Mouse (Mus musculus): ENCODE results near the gene Foxq1. TPM values are rescaled to one million over a fixed set of nuclear protein-coding genes. Genes with fewer than 3 reads are reported as not detected.

Foxq1 gene
- not detected in 2 replicates for total RNA-seq (2017)

DNA sequence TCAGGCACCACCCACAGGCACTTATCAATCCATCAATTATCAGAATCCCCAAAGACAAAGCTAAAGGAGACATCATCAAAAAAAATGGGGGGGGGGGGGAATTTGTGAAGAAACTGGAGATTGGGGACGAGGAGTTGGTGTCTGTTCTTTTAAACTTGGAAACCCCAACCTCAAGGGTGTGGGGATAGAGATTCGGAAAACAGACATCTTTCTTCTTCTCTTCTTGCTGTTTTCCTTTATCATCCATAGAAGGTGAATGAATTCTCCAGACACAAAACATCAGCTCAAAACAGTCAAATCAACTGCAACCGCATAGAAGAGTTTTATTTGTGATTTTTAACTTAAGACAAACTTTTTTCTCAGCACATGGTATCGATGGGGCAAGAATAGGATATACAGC, at the start of gene Foxq1:
Gene Foxq1 (plus strand): TSS at position 301 of the 400 bp plus-strand sequence.
- no peak for ATAC-seq (replicated peaks in 1 of 2; ENCODE audit: insufficient read depth in 1 of 2, low FRiP score in 2 of 2, low TSS enrichment in 1 of 2, low read depth in 1 of 2, poor library complexity in 2 of 2, severe bottlenecking in 2 of 2)

DNA sequence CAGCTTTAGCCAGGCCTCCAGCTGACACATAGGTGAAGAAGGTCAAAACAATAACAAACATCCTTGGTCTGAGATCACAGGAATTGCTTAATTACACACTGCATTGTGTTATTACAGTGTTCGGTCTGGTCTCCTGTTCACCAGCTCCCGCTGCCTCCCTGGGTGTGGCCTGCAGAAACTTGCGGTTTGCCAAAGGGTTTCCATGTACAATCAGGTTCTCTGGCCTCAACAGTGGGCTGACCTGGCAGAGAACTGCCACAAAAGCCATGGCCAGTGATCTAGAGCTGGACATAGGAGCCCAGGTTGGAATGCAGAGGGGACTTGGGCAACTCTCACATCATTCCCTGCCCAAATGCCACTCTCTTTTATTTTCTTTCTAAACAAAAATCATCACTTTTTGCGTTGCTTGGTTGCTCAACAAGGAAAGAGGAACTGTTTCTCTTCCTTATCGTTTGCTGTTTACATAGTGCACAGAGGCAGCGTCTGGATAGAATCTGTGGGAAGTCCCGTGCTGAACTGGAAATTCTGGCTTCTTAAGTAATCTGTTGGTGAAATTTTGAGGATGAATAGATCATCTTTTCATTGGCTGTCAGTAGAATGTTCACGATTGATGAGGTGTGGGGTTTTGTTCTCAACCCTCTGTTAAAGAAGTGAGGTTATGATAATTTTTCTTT, 49.3 kb upstream of the Foxq1 start:
- peak in 1 of 2 experiments; percentile 29; a peak in 1 of 4 replicates for ATAC-seq (replicated peaks in 1 of 2; ENCODE audit: insufficient read depth in 1 of 2, low FRiP score in 2 of 2, low TSS enrichment in 1 of 2, low read depth in 1 of 2, poor library complexity in 2 of 2, severe bottlenecking in 2 of 2)

DNA sequence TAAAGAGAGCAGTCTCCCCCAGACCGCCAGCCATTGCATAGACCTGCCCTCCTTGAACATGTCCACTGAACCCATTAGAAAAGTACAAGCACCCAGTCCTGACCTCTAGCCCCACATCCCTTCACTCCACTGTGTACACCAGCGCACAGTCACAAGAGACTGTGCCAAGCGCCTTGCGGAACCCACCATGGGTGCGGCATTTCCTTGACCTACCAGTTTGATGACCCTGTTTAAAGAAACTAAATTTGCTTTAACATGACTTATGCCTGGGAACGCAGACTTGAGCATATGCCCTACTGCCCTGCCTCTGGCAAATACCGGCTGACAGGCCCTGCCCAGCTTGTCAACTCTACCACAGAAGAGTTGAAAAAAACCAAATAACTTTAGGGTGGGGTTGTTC, 40.7 kb upstream of the Foxq1 start:
- no peak for ATAC-seq (replicated peaks in 1 of 2; ENCODE audit: insufficient read depth in 1 of 2, low FRiP score in 2 of 2, low TSS enrichment in 1 of 2, low read depth in 1 of 2, poor library complexity in 2 of 2, severe bottlenecking in 2 of 2)

DNA sequence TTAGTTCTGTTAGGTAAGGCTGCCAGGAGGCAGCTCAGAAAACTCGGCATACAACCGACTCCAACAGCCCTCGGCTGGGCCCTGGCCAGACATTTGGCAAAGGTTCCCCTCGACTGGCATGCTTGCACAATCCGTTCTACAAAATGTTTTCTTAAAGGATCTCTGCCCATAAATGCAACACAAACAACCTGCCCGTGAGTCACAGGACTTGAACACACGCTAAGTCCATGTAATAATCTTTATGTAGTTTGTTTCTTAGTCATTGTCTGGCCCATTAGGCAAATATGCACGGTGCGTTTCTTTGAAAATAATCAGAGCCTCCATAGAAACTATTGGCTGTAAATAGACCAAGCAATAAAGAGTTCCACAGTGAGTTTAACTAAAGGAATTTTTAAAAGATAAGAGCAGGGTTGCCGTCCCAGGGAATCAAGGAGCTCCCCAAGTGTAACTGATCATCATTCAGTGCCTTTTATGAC, 37.5 kb upstream of the Foxq1 start:
- no peak for ATAC-seq (replicated peaks in 1 of 2; ENCODE audit: insufficient read depth in 1 of 2, low FRiP score in 2 of 2, low TSS enrichment in 1 of 2, low read depth in 1 of 2, poor library complexity in 2 of 2, severe bottlenecking in 2 of 2)

DNA sequence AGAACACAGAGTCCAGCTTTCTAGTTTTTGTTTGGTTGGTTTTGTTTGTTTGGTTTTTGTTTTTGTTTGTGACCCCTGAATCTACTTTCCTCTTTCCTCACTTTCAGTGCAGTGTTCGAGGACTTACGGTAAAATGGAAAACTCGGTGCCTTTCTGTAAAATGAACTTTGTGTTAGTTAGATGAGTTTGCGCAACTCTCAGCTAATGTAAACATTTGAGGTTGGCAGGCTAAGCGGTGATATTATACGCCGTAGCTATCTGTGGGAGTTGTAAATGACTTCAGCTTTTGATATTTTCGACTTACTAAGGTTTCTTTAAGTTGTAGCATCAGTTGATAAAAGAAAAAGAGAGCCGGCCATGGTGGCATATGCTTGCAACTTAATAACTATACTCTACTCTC, 37.0 kb upstream of the Foxq1 start:
- no peak for ATAC-seq (replicated peaks in 1 of 2; ENCODE audit: insufficient read depth in 1 of 2, low FRiP score in 2 of 2, low TSS enrichment in 1 of 2, low read depth in 1 of 2, poor library complexity in 2 of 2, severe bottlenecking in 2 of 2)

DNA sequence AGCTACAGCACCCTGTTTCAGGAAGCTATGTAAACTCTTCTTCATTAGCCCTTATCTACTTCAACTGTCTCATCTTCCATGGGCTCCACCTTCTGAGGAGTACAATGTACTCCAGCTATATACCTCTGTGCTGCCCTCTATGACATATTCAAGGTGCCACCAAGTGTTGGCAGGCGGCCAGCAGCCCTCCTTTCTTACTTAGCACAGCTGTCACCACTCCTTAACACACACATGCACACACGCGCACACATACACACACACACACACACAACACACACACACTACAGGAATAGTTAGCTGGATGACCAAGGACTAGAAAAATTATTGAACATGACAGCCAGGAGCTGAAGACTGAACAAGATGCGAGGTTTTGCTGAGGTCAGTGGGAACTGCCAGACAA, 31.0 kb upstream of the Foxq1 start:
- no peak for ATAC-seq (replicated peaks in 1 of 2; ENCODE audit: insufficient read depth in 1 of 2, low FRiP score in 2 of 2, low TSS enrichment in 1 of 2, low read depth in 1 of 2, poor library complexity in 2 of 2, severe bottlenecking in 2 of 2)

DNA sequence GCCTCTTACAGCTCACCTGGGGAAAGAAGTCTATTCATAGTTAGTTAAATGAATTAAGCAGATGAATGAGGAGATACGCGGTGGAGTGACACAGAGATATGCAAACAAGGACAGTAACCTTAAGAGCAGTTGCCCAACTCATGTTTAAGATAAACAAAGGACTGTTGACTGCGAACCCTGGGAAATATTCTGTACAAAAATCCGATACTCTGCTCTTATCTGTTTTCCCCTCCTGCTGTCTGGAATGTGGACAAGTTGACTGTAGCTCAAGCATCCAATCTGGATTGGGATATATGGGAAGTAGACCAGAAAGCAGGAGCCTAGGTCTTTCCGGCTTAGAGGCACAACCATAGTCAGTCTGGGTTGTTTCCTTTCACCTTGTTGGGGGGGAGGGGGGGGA, 24.7 kb upstream of the Foxq1 start:
- ATAC-seq (replicated peaks in 1 of 2; ENCODE audit: insufficient read depth in 1 of 2, low FRiP score in 2 of 2, low TSS enrichment in 1 of 2, low read depth in 1 of 2, poor library complexity in 2 of 2, severe bottlenecking in 2 of 2) = no peak

DNA sequence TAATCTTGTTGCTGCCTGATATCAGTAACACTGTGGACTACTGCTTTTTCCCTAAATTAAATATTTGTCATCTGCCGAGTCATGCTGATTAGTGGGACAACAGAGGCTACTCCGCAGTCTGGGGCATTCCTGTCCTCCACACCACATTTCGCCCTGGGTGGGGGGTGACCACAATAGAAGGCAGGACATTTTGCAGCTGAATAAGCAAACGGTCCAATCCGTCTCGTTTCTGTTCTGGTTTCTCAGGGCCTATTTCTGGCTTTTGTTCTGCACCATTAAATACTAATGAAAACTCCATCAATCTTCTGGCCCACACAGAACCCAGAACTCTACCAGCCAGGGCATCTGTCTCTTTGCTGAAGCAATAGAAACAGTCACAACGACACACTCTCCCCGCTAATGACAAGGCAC, 24.3 kb upstream of the Foxq1 start:
- ATAC-seq (replicated peaks in 1 of 2; ENCODE audit: insufficient read depth in 1 of 2, low FRiP score in 2 of 2, low TSS enrichment in 1 of 2, low read depth in 1 of 2, poor library complexity in 2 of 2, severe bottlenecking in 2 of 2) = no peak

DNA sequence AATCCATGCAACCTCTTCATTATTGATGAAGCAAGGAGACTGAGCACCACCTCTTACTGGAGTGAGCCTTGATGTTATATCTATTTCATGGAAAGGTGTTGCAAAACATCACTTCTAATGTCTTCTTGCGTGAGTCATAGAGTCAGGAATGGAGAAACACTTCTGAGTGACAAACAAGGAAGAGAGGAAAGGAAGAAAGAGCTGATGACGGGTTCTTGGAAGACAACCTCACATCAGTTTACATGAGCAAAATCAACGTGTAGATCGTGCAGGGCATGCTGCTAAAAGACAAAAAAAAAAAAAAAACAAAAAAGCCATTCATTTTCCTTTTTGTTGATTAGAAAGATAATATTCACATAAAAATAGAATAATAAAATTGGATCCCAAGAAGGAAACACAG, 21.2 kb upstream of the Foxq1 start:
- ATAC-seq (replicated peaks in 1 of 2; ENCODE audit: insufficient read depth in 1 of 2, low FRiP score in 2 of 2, low TSS enrichment in 1 of 2, low read depth in 1 of 2, poor library complexity in 2 of 2, severe bottlenecking in 2 of 2) = no peak

DNA sequence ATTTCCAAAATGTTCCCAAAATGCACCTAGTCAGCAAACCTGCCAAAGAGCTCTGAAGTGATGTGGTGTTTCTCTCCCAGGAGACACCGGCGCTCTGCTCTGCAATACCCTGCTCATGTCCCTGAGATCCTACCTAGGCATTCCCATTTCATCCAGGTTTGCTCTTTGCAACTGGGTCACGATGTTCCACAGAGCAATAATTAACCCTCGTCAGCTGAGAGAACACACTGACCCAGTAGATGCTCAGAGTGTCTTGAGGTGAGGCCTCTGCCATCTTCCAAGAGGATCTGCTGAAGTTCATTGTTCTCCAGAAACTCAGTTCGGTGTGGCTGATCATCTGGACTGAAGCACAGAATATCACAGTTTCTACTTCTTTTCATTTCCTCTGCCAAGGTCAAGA, 12.9 kb upstream of the Foxq1 start:
- no peak for ATAC-seq (replicated peaks in 1 of 2; ENCODE audit: insufficient read depth in 1 of 2, low FRiP score in 2 of 2, low TSS enrichment in 1 of 2, low read depth in 1 of 2, poor library complexity in 2 of 2, severe bottlenecking in 2 of 2)

DNA sequence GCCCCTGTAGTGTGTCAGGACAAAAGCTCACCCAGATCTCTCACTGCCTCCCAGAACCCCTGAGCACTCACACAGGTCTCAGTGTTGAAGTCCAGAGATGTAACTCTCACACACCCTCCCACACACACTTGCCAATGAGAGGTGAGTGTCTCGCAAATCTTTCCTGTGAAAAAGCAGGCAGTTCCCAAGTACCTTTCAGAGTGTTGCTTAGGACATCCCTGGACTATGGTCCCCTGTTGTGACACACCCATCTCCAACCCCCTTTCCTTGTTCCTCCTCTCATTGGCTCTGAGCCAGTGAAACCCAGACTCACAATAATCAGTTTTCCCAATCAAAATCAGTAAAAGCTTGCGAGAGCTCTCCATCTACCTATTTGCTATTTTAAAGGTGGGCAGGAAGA, 9.2 kb upstream of the Foxq1 start:
- no peak for ATAC-seq (replicated peaks in 1 of 2; ENCODE audit: insufficient read depth in 1 of 2, low FRiP score in 2 of 2, low TSS enrichment in 1 of 2, low read depth in 1 of 2, poor library complexity in 2 of 2, severe bottlenecking in 2 of 2)

DNA sequence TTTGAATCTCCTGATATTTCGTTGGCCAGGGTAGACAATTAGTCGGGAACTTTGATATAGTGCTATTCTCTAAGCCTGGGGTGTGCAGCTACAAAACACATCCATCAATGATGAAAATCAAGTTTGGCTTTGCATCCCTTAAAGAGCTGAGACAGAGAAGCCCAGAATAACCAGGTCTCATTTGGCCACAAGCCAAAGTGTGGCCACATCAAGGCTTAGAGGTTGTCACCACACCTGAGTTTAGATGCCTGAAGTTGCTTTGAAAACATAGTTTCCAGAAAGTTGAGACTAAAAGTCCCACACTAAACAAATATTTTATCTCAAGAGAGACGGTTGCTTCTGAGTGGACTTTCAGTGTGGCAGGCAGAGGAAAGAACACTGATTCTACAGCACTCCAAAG, 8.7 kb upstream of the Foxq1 start:
- ATAC-seq (replicated peaks in 1 of 2; ENCODE audit: insufficient read depth in 1 of 2, low FRiP score in 2 of 2, low TSS enrichment in 1 of 2, low read depth in 1 of 2, poor library complexity in 2 of 2, severe bottlenecking in 2 of 2) = no peak

DNA sequence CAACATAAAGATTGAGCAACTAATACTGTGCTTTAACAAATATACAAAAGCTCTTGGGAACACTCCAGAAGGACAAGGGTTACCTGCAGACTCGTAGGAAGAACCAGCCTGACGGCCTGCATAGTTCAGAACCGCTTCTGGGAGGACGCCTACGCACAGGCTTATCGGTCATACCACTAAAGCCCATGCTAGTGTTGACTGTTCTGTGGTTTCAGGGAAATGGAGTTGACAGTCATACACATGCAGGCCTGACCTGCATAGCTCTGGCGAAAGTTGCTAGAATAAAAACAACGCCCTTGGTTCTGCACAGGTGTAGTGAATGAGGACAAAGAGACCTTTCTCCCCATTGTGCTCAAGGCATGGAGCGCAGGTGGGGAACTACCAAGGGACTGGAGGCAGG, 8.3 kb upstream of the Foxq1 start:
- no peak; a peak in 1 of 4 replicates for ATAC-seq (replicated peaks in 1 of 2; ENCODE audit: insufficient read depth in 1 of 2, low FRiP score in 2 of 2, low TSS enrichment in 1 of 2, low read depth in 1 of 2, poor library complexity in 2 of 2, severe bottlenecking in 2 of 2)

DNA sequence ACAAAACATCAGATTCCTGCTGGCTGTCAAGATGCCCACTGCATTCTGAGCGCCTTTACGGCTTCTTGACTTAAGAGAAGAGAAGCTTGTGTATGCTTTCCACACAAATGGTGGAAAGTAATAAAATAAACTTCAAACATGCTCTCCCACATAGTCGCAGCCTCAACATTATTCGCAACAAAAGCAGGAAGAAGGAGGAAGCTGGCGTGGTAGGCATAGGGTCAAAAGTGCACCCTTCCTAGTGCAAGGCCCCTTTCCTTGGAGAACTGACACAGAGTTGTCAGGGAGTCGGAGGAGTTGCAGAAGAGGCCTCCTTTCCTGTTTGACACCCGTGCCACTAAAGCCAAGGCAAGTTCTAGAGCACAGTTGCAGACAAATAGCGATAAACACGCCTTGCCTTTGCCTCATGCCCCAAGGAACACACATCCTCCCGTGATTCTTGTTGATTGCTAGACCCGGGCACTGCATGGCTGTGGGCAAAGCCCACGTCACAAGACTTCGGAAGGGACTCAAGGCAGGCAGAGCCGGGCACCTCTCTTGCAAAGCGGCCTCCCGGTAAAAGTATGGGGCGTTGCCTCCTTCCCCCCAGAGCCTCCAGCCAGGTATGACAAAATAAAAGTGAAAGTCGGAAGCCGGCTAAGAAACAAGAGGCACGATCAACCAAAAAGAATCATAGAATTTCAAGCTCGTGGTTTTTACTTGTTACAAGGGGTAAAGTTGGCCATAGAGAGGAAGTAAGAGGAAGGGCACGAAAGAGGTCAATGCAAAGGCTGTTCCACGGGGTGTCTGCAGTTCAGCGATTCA, 1.2 kb downstream of the Foxq1 start:
- ATAC-seq (replicated peaks in 1 of 2; ENCODE audit: insufficient read depth in 1 of 2, low FRiP score in 2 of 2, low TSS enrichment in 1 of 2, low read depth in 1 of 2, poor library complexity in 2 of 2, severe bottlenecking in 2 of 2) = 0 out of 4 replicates have a peak, but pooled peaks of 1 of the 2 experiments have one; percentile 15

DNA sequence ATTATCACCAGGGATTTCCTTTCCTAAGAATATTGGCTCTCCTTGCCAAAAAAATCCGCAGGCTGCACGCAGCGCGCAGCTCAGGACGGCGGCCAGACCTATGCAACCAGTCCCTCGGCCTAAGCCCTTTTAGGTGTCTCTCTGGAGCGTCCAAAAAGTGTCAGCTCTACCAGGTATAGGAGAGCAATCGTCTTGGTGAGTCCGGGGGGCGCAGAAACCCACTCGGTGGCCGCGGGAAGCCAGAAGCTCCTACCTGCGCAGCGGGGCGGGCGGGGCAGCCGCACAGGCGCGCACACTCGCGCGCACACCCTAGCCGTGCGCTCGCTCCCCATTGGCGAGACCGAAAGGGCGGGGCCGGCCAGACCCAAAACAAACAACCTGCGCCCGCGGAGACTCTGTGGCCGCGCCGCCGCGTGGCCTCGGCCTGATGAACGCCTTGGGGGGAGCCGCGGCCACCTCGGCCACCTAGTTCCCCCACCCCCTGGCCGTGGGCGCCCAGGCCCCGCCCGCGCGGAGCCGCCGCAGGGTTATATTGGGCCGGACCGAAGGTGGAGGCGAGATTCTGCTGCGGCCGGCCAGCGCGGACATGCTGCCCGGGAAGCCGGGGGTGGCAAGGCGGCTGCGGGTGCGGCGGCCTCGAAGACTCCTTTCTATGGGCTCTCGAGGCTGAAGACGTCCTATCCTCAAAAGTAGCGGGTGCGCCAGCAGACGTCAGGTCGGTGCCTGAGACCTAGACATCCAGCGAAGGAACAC, 2.0 kb downstream of the Foxq1 start:
- ATAC-seq (replicated peaks in 1 of 2; ENCODE audit: insufficient read depth in 1 of 2, low FRiP score in 2 of 2, low TSS enrichment in 1 of 2, low read depth in 1 of 2, poor library complexity in 2 of 2, severe bottlenecking in 2 of 2) = 0 out of 4 replicates have a peak, but pooled peaks have one; percentile 22 to 28

DNA sequence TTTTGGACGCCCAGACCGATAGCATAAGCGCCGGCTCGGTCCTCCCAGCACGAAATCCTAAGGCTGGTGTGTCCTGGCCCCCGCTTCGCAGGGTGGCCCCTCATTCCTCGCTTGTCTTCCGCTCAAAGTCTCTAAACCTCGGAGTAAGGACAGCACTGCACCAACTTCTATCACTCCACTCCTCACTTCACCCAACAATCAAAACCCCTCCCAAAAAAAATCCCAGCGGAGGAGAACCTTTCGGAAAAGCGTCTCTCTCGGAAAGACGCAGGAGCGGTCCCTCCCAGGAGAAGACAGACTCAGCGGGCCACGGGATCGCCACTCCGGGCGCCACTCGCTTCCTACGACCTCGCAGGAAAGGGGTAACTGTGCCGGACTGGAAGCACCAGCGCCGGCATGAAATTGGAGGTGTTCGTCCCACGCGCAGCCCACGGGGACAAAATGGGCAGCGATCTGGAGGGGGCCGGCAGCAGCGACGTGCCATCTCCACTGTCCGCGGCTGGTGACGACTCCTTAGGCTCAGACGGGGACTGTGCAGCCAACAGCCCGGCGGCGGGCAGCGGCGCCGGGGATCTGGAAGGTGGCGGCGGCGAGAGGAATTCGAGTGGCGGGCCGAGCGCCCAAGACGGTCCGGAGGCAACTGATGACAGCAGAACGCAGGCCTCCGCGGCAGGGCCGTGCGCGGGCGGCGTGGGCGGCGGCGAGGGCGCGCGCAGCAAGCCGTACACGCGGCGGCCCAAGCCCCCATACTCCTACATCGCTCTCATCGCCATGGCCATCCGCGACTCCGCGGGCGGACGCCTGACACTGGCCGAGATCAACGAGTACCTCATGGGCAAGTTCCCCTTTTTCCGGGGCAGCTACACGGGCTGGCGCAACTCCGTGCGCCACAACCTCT, 2.8 kb downstream of the Foxq1 start, which contains the start of gene A530084C06Rik:
Gene A530084C06Rik (minus strand): TSS at position 813 of the 898 bp plus-strand sequence.
- peak; percentile 58 to 77 for ATAC-seq (replicated peaks in 1 of 2; ENCODE audit: insufficient read depth in 1 of 2, low FRiP score in 2 of 2, low TSS enrichment in 1 of 2, low read depth in 1 of 2, poor library complexity in 2 of 2, severe bottlenecking in 2 of 2)
